Mouse (Mus musculus) frontal cortex, postnatal 25 days (tissue): ENCODE measurements around the gene Cdon.

Experiments used
- DNase-seq, 2 experiments: peaks; one replicate each; pipeline ENCODE4 v3.0.0; 2022; ENCODE audit warnings: low spot score in 2 of 2

The Cdon gene

DNA sequence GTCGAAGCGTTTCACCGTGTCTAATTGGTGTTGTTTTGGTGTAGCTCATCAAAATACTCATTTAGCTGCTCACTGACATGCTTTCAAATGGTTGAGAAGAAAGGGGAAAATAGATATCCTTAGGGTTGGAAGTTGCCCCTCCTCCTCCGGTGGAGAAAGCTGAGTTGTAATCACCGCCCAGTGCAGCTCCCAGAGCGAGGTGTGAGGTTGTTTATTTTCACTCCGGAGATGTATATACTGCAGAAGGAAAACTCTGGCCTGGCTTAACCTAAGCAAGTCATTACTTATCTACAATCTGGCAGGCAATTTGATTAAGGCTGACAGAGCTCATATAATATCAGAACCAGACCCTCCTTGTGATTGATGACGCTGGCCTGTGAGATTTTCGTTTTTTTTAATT is 14.6 kb downstream of the Cdon start:
- no peak for DNase-seq

DNA sequence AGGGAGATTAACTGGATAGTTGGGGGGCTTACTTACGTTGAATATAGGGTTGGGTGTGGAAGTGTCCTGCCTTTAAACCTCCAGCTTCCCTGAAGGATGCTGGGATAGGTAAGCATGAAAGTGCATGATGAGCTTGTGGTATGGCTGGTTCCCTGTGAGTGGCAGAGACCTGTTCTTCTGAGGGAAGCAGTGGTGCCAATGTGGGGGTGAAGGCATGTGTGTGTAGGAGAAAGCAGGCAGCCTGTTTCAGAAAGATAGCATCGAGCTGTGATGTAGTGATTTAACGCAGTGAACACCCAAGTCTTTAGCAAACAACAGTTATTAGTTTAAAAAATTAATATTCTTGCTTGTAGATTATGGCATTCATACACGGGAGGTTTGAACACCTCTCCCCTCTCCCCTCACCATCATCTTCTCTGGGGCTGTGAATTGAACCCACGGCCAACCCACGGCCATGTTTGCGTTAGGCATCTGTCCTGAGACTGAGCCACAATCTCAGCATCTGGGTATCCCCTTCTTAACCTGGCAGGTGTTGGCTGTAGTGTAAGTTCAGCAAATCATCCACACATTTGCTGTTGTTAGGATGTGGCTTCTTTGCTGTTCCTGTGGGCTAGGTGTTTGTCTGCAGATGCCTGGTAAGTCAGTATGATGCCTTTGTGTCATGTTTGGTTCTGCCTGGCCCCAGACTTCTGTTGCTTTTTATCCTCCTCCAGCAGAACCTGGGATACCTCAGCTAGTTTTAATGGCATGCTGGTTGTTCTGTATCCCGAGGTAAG is 17.5 kb downstream of the Cdon start:
- no peak for DNase-seq

DNA sequence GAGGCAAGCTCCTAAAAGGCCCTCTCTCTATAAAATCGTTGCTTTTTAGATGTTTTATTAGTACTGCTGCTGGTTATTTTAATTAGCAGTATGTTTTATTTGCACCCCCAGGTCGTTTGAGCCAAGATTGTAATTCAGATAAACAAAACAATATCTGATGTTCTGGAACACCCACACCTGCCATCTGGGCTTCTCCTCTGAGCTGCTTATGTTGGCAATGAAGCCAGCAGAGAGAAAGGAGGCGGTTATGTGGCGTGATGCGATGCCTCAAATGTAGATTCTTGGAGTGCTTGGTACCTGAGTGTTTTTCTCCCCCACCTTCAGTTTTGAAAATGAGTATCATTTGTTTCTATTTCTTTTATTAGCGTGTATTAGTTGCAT is 18.1 kb downstream of the Cdon start:
- DNase-seq = peak in 1 of 2 experiments; percentile 35

DNA sequence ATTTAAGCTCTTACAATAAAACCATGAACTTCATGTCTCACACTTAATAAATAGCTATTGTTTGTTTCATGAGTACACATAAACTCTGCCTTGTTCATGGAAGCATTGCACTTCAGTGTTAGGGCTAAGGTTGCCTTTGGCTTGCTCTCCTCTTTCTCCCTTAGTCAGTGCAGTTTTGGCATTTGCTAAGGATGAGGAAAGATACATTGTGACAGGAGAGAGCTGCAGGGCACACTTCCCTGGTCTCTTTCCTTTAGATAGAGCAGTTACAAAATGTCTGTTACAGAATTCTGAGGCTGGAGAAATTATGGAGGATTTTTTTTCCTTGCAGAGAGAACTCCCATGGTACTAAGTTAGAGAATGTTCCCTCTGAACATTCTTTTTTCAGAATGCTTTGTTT is 18.8 kb downstream of the Cdon start:
- DNase-seq = no peak

DNA sequence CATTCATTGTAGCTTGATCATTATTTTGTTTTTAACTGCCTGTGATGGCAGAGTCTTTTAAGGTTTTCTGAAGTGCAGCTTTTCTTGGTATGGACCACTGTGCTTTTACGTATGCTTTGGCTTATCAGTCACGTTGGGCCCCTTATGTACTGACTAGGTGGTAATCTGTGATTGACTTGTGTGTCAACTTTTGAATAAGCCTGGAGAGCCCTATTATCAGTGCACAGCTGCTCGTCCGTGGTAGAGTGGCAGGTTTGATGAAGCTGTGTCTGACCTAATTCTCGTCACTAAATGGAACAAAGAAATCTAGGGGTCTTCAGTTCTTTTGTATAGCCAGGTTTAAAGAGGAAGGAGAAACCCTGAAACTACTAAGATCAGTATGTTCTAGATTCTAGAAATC is 21.5 kb downstream of the Cdon start:
- DNase-seq = no peak

DNA sequence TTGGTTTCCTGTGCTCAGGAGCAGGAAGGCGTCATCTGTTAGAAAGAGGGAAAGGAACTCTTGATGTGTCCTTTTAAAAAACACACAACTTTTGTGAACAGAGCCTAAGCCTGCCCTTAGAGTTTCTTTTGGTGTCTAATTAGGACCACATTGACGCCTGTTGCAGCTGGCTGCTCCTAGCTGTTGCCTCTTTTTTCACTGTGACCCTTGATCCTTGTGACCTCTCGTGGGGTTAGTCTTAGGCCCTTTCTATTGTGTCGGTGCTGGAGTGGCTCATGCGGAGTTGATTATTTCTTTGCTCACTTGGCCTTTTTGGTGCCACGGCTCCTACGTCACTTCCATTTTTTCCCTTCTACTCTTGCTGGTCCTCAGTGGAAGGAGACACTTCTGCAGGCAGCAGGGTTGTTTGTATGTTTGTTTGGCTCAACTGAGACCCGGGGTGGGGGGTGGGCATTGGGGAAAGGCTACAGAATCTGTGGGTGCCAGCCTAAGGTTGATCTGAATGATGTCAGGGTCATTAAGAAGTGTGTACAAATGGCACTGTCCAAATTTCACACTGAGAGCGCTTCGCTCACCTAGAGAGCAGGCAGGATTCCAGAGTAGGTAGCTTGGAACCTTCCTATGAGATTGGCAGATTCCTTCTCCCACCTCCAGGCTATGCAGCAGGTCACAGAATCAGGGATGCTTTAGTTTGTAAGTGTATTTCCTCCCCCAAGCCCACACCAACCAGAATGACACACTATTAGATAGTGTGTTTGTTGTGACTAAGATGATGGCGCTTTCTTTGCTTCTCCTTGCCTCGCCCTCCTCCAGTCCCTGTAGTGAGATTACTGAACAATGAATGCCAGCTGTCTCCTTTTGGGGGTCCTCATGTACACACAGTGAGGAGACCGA is 22.9 kb downstream of the Cdon start:
- DNase-seq = no peak

DNA sequence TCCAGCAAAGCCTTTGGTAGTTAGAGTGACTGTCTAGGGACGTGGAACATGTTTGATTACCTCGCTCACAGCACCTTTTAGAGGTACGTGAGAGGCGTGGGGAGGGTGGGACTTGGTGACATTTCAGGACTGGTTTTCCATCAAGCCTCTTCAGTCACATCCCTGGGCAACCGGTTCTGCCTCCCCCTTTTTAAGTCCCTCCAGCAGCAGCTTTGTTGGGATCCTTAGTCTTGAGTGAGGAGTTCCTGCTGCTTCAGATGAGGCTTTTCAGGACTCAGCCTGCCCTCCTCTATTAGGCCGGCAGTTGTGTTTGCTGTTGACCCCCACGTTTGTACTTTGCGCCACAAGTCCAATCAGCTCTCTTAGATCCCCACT is 23.6 kb downstream of the Cdon start:
- DNase-seq = no peak

DNA sequence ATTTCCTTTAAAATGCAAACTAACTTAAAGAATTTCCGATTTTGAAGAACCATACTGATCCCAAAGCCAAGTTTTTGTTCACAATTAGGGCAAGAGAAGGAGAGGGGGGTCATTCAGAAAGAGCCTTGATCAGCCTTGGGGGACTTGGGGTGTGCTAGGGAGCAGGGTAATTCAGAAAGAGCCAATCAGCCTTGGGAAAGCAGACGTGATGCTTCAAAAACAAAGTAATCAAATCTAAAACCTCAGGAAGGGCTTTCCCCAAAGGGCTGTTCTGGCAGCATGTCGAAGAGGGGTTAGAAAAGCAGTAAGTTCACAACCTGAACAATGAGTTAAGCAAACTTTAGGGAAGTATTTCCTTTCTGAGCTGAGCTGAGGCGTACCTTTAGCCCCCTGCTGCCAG is 26.0 kb downstream of the Cdon start:
- DNase-seq = no peak

DNA sequence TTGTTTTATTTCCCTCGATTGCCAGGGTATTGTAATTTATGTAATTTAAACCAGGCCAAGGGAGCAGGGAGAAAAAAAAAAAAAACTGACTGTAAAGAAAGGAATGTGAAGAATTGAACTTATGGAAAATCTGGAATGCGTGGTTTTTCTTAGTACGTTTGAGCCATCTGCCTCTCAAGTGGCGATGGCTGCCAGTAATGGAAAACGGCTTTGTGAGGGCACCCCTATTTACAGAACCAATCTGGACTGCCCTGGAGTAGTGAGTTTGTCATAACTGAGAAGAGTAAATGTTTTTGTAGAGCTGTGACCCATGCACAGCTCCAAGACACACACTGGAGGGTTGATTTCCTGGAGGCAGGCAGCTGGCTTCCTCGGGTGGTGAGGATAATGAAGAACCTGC is 32.4 kb downstream of the Cdon start:
- no peak for DNase-seq

DNA sequence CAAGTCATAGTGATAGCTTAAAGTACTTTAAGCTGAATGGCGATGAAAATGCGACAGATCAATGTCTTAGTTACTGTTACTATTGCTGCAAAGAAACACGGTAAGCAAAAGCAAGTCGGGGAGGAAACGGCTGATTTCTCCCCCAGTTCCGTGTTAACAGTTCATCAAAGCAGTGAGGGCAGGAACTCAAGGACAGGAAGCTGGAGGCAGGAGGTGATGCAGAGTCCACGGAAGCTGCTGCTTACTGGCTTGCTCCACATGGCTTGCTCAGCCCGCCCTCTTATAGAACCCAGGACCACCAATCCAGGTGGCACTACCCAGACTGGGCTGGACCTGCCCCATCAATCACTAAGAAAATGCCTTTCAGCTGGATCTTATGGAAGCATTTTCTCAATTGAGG is 38.7 kb downstream of the Cdon start:
- no peak for DNase-seq

DNA sequence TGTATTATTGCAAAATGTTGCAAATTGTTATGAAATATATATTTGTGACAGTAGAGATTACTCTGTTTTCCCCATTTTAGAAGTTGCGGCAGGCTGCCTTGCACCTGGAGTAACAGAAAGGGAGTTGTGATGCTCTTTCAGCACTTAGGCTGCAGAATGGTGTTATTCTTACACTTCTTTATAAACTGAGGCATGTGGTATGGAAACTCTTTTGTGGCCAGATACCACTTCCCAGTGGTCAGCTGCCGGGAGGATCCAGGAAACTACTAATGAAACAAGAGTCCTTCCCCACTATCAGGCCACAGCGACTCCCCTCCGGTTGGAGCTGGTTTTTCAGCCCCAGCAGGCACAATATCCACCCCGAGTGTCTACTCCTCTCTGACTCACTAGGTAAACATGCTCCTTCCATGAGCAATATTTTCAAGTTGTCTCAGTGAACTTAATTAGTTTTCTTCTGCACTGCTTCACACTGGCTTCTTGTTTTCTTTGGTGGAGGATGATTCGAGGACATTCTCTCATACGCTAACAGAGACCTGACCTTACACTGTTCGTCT is 46.4 kb downstream of the Cdon start:
- DNase-seq = no peak

DNA sequence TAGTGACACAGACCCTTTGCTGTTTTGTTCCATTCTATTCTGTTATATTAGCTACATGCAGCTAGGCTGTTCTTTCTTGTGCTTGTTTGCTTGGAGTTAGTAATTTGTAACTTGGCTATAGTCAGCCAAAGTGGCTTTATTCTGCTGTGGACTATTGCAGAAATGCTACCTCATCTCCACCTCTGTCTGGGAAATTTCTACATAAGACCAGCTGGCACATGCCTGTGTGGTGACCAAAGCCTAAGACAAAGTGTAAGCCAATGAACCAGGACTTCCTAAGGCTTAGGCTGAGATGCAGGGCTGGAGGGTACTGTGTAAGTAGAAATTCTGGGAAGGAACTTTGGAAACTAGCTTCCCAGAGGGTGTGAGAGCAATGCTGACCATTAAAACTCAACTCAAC is 48.0 kb downstream of the Cdon start:
- DNase-seq = no peak

DNA sequence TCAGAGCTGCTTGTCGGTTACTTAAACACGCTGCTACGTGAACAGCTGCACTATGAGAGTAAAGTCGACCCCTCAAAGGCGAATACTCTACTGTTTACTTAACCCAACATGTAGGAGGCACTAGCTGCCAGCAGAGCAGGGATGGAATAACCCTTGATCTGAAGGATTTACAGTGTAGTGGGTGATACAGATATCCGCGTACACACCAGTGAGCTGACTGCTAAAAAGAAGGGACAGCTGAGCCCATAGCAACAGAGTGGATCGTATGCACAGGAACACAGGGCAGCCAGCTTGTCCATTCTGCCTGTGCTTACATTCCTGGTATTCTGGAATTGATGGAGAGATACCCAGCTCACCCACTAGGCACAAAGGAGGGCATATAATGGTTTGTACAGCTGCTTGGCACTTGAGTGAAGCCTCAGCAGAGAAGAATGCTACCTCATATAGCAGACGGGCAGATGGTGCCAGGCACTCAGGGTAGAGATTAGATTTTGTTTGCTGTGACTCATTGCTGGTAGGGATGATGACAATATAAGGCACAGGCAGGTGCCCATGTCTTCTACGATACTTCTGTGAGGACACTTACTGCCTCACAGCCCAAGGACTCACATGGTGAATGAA is 53.3 kb downstream of the Cdon start:
- no peak for DNase-seq

DNA sequence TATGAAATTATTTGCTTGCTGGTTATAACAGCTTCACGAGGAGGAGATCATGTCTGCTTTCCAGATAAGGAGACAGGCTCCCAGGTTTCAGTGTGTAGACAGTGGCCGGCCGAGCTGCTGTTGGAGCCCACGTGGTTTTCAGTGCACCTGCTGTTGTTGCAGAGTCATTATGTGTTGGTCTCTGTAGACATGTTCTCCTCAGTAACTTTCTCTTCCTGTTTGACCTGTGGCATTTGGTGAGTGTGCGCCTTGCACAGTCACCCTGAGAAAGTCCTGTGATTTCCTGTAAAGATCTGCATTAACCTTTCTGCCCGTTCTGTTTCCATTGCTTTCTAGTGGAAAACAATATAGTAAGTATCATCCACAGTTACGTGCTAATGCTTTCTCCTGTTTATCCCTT is 54.5 kb downstream of the Cdon start:
- no peak for DNase-seq

DNA sequence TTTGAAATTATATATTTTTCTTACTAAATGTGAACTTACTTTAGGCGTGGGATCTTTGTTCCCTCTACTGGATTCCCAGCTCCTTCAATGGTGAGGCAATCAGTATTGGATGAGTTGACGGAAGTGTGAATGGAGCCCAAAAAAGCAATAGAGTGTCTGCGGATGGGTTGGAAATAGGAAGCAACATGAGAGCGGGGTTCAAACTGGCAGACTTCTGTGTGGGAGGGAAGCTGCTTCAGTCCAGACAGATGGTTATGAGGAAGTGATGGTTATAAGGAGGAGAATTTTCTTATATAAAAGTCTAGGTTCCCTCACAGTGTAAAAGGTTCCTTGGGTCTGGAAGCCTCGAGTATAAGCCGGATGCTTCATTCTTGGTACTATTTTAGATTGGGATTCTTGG is 58.5 kb downstream of the Cdon start:
- no peak for DNase-seq

DNA sequence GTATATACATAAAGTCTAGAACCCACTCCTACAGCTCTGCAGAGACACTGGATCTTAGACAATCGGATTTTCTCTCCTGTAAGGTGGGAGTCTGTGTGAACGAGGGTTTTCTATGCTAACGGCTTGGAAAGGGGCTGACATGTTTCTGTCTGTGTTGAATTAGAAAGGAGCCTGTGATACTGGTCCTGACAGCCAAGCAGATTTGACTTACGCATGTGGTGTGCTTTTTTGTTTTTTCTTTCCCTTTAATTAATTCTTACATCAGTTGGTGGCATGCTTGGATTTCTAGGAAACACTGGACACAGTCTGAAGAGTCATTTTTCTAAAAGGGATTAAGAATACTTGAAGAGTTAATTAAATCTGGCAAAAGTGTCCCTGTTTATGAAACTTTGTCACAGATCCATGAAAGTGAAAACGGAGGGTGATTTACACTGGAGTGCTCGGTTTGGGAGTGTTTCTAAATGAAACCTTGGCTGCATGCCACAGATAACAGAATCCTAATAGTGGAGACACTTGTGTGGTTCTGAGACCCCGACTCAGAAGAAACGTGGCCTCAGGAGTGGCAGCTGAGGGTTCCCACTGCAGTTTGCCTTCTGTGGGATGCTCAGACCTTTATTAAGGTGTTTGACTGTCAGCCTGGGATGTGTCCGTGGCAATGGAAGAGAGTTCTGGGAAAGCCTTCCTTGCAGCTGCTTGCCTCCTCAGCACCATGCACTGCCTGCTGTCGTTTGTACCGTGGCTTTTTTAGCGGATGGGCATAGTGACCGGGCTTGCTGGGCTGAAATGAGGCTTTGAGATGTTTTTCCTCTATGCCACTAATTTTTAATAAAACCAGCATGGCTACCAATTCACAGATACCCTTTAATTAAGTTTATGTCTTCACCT is 61.3 kb downstream of the Cdon start:
- no peak for DNase-seq

DNA sequence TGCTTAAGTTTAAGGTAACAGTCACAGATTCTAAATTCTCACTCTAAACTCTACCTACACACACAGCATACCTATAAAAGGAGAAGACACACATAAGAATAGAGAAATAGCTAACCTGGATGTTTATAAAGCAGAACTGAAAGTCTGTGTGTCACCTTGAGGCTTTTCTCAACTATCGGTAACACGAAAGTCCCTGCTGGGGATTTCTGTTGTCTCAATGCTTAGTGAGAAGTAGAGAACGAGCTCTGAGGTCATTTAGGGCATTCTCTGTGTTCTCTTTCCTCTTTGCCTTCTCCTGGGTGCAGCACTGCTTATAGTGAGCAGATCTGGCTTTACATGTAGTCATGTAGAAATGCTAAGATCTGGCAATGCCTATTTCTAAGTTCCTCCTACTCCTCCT is 63.0 kb downstream of the Cdon start:
- DNase-seq = no peak

DNA sequence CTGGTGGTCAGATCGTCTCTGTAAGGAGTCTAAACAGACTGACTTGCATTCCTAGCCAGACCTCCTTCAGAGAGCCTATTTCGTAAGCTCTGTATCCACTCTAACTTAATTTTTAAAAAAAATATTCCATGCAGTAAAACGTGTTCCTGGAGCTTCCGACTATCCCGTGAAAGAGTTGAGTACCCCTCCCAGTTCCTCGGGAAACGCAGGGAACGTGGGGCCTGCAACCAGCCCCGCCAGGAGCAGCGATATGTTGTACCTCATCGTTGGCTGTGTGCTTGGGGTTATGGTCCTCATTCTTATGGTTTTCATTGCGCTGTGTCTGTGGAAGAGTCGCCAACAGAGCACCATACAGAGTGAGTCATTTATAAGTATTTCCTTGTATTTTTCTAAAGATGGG is 65.7 kb downstream of the Cdon start:
- DNase-seq = no peak

DNA sequence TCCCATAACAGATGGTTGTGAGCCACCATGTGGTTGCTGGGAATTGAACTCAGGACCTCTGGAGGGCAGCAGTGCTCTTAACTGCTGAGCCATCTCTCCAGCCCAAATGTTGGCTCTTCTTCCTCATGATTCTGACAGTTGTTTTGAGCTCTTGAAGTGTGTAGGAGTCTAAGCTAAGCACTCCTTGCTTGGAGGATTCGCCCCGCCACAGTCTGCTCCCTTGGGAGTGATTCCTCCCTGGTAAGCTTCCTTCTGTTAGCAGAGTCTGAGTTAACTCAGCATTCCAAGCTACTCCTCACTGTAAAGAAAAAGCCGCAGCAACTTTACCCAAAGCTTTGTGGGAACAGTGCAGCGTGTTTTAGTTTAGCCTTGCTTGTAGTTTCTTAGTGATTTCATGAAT is 67.6 kb downstream of the Cdon start:
- no peak for DNase-seq

DNA sequence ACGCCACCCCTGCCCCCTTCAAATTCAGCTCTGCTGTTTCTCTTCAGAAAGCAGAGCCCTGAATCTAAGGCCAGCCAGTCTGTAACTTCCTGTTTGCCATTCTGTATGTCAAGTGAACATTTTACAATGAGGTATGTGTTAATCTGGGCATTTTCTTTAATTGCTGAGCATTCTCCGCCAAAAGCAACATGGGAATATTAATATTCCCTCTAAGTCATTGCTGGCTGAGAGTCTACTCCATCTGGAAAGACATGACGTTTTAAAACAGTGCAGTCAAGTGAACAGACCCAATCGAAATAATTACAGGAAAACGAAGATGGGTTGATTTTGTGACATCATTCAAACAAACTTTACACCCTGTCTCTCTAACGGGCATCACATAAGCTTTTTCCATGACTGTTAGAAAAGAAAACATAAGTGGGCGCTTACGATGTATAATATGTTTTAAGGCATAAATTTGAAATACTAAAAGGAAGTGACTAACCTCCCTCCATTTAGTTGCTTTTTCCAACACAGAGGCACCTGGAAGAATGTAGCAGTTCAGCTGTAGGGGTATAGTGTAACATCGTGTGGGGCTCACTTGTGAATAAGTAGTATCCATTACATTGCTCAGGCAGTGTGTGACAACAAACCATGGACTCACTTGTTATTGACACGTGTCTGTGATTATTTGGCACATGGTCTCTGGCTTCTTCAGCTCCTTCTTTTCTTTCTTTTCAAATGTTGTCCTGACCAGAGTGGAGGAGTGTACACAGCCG is 70.4 kb downstream of the Cdon start:
- DNase-seq = no peak
